Mouse (Mus musculus) adipocyte (in vitro differentiated cells): ENCODE results near the gene Astl.

Experiments
- DNase-seq: peaks from one replicate; pipeline ENCODE4 v3.0.0-alpha.2; 2016; ENCODE audit warnings: low spot score

Astl gene

GRCm38 (mm10) chr2:127324456-127324855 lies 14.0 kb upstream of the Astl start:
- DNase-seq = no peak

GRCm38 (mm10) chr2:127328090-127328851 lies 10.2 kb upstream of the Astl start:
- DNase-seq = no peak

- DNase-seq = no peak
Observed at GRCm38 (mm10) chr2:127332807-127333570, 5.5 kb upstream of the Astl start.

GRCm38 (mm10) chr2:127333945-127334603 lies 4.4 kb upstream of the Astl start:
- DNase-seq = no peak

- DNase-seq = no peak
Observed at GRCm38 (mm10) chr2:127335078-127335541, 3.3 kb upstream of the Astl start.

- DNase-seq = no peak
Observed at GRCm38 (mm10) chr2:127335767-127336496, 2.5 kb upstream of the Astl start, which contains the start of gene Dusp2. Gene Dusp2, plus strand, starts transcription at chr2:127336159.

- DNase-seq = no peak
Observed at GRCm38 (mm10) chr2:127336497-127336832, 2.0 kb upstream of the Astl start.

GRCm38 (mm10) chr2:127336885-127337284 lies 1.6 kb upstream of the Astl start:
- DNase-seq = no peak

GRCm38 (mm10) chr2:127337531-127337930 lies 908 bp upstream of the Astl start:
- DNase-seq = no peak

- DNase-seq = no peak
Observed at GRCm38 (mm10) chr2:127338012-127338411, 427 bp upstream of the Astl start.

- DNase-seq = no peak
Observed at GRCm38 (mm10) chr2:127338833-127339232, 394 bp downstream of the Astl start.

GRCm38 (mm10) chr2:127339262-127339661 lies 823 bp downstream of the Astl start:
- DNase-seq = no peak

GRCm38 (mm10) chr2:127341159-127341558 lies 2.7 kb downstream of the Astl start:
- DNase-seq = peak; percentile 68

- peak; percentile 15 for DNase-seq
Observed at GRCm38 (mm10) chr2:127346334-127346733, 7.9 kb downstream of the Astl start.

- DNase-seq = no peak
Observed at GRCm38 (mm10) chr2:127347147-127347985, 8.9 kb downstream of the Astl start.

- DNase-seq = no peak
Observed at GRCm38 (mm10) chr2:127353881-127354280, 15.4 kb downstream of the Astl start.

- peak; percentile 50 for DNase-seq
Observed at GRCm38 (mm10) chr2:127362459-127363281, 24.2 kb downstream of the Astl start, which contains the start of gene Adra2b. Gene Adra2b, plus strand, starts transcription at chr2:127363208.

GRCm38 (mm10) chr2:127363282-127363652 lies 24.8 kb downstream of the Astl start:
- no peak for DNase-seq

GRCm38 (mm10) chr2:127363696-127364095 lies 25.3 kb downstream of the Astl start:
- no peak for DNase-seq

- DNase-seq = no peak
Observed at GRCm38 (mm10) chr2:127364452-127364851, 26.0 kb downstream of the Astl start.
